Mouse (Mus musculus): ENCODE results near the gene Pitx3.
"Not testable (repeated sequence)": the region's sequence is repeated elsewhere in the genome, so short reads cannot be mapped to it uniquely, and the experiment has no call there.

The Pitx3 gene

DNA sequence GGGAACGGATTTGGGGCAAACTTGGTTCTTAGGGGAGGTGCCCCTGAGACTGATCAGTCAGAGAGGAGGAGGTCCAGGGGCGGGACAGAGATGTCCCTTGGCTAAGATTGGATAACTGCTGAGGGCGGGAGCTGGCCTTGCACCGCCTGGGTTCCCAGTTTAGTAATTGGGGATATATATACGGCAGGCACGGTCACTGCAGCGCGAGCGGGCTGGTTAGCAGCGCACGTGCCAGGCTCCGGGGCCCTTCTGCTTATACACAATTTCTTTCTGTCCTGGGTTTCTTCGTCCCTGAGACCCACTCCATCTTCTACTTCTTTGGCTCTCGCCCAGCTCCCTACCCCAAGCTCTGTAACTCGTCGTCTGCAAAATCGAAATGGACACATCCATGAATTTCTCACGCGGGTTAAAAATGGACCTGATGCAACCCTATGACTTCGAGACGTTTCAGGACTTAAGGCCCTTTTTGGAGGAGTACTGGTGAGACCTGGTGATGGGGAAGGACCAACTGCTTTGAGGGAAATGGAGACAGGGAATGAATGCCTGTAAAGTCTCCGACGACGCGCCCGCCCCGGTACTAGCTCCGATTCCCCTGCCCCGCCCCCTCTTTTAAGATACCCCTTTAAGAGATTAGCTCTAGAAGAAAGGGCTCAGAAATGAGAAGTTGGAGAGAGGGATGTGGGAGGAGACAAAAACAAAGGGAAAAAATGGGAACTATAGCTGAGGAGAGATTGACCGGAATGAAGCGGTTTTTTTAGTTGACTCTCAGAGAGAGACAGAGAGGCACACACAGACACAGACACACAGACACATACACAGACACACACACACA is 16.2 kb downstream of the Pitx3 start, which contains the start of gene Elovl3:
Gene Elovl3, plus strand, starts transcription at position 204 of the 832 bp plus-strand sequence.
- DNase-seq (ENCODE audit: low spot score): no peak

DNA sequence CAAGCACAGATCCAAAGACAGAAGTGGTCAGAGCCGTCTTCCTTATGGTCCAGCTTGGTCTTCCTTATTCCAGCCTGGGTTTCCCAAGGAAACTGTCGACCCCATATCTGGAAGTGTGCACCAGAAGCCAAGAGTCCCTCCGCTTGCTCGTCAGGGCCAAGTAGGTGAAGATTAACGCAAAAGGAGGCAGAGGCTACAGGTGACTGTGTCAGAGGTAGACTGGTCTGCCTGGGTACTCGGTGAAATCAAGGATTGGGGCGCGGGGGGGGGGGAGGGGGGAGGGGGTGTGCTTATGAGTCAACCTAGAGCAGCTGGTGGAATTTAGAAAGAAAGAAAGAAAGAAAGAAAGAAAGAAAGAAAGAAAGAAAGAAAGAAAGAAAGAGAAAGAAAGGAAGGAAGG is 16.8 kb downstream of the Pitx3 start:
- DNase-seq (ENCODE audit: low spot score): no peak

DNA sequence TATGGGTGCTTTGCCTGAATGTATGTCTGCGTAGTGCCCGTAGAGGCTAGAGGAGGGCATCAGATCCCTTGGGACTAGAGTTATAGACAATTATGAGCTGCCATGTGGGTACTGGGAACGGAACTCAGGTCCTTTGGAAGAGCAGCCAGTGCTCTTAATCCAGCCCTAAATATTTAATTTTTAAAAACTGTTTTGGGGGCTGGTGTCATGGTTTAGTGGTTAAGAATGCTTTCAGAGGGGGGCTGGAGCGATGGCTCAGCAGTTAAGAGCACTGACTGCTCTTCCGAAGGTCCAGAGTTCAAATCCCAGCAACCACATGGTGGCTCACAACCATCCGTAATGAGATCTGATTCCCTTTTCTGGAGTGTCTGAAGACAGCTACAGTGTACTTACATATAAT is 18.4 kb downstream of the Pitx3 start:
- DNase-seq (ENCODE audit: low spot score): not testable (repeated sequence)

DNA sequence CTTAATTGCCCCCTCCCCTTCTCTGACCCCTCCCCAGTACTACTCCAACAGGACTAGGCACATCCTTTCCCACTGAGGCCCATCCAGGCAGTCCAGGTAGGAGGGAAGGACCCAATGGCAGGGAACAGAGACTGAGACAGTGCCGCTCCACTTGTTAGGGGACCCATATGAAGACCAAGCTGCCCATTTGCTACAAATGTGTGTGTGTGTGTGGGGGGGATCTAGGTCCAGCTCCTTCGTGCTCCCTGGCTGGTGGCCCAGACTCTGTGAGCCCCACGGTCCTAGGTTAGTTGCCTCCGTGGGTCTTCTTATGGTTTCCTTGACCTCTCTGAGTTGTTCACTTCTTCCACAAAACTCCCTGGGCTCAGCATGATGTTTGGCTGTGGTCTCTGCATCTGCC is 21.8 kb downstream of the Pitx3 start:
- DNase-seq (ENCODE audit: low spot score): peak; percentile 30

DNA sequence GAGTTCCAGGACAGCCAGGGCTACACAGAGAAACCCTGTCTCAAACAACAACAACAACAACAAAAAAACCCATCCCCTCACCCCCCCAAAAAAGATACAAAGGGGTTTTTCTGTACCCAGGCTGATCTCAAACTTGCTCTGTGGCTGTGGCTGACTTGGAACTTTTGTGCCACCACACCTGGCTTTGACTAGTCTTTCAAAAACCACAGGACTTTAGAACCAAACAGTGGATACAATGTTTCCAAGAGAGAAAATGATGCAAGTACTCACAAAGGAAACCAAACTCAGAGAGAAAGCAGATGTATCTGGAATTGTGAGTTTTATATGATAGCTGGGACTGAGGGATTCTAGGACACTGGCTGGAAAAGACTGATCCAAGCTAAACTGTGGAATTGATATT is 23.5 kb downstream of the Pitx3 start:
- DNase-seq (ENCODE audit: low spot score): no peak

DNA sequence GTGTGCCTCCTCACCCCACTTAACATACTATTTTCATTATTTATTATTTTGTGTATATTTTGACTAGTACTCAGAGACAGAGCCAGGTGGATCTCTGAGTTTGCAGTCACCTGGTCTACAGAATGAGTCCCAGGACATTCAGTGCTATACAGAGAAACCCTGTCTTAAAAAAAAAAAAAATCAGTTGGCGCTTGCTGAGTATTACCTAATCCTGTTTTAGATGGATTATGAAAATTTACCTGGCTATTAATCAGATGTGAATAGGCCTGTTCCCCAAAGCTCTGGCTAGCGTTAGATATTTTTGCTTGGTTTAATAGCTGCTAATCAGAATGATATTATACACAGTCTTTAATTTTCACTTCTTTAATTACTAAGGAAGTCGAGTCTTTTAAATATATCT is 24.2 kb downstream of the Pitx3 start:
- no peak for DNase-seq (ENCODE audit: low spot score)

DNA sequence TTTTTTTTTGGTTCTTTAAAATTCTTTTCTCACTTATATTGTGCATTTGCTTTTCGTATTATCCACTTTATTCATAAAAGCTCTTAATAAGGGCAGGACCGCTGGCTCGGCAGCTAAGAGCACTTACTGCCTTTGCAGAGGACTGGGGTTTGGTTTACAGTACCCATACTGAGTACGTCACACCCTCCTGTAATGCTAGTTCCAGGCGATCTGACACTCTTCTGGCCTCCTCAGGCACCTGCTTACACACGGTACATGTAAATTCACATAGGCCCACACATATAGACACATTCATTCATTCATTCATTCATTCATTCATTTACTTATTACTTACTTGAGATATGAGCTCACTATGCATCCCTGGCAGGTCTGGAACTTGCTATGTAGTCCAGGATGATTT is 27.3 kb downstream of the Pitx3 start:
- DNase-seq (ENCODE audit: low spot score): no peak

DNA sequence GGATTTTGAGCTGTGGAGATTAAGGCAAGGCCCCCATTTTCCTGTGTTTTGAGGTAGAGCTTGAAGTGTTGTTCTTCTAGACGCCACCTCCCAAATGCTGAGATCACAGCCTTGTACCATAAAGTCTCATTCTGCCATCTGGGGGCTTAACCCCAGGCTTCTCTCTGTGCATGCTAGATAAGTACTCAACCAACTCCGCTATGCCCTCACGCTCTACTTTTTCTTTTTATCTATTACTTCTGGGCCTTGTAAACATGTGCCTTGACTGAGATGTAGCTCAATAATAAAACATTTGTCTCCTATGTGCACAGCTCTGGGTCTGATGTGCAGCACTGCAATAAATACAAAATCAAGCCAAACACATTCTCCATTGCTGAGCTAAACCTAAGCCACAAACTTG is 28.7 kb downstream of the Pitx3 start:
- DNase-seq (ENCODE audit: low spot score): no peak

DNA sequence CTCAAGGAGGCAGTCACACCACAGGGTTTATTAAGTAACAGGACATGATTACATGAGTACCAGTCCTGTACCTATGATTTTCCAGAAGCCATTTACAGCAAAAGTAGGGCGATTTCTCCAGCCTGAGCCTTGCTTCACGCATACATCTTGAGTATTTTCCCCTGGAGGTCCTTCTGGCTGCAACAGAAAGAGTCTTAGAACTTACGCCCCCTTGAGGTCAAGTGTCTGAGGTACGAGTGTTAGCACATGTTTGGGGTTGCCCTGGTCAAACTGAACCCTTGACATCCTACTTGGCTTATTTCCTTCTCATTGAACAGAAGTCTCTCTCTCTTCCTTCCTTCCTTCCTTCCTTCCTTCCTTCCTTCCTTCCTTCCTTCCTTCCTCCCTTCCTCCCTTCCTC is 33.5 kb downstream of the Pitx3 start:
- DNase-seq (ENCODE audit: low spot score): no peak

DNA sequence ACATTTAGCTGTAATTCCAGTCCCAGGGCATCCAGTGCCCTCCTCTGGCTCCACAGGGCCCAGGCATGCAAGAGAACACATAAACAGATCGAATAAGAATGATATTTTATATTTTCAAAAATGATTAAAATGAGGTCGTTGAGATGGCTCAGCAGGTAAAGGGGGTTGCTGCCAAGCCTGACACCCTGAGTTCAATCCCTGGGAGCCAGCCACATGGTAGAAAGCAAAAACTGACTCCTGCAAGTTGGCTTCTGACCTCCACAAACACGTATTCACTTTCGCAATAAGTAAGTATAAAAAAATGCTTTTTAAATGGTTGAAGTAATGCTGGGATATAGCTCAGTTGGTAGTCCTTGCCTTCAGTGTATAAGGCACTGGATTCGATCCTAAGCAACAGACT is 37.3 kb downstream of the Pitx3 start:
- DNase-seq (ENCODE audit: low spot score): no peak

DNA sequence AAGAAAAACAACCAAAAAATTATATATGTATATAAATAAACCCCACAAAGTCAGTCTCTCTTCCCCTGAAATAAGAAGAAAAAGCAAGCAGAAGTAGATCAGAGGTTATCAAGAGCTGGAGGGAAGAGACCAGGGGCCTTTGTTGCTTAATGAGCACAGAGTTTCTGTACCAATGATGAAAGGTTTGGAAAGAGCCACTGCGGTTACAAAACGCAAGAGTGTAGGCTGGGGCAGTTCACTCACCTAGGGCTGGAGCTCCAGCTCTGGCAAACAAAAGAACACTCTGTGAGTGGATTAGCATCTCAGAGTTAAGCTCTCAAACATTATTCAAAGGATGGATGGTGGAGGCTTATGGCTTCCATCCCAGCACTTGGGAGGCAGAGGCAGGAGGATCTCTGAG is 37.9 kb downstream of the Pitx3 start:
- no peak for DNase-seq (ENCODE audit: low spot score)

DNA sequence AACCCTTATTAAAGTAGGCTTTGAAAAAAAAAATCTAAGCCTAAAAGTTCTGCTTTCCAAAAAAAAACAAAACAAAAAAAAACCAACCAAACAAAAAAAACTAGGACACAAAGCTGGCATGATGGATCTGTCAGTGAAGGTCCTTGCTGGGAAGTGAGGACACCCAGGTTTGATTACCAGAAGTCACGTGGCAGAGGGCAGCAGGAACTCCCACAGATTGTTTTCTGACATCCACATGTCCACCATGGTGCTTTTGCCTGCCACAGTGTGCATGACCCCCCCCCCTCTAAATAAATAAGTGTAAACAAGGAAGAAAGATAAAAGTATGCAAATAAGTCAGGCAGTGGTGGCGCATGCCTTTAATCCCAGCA is 44.0 kb downstream of the Pitx3 start:
- no peak for DNase-seq (ENCODE audit: low spot score)

DNA sequence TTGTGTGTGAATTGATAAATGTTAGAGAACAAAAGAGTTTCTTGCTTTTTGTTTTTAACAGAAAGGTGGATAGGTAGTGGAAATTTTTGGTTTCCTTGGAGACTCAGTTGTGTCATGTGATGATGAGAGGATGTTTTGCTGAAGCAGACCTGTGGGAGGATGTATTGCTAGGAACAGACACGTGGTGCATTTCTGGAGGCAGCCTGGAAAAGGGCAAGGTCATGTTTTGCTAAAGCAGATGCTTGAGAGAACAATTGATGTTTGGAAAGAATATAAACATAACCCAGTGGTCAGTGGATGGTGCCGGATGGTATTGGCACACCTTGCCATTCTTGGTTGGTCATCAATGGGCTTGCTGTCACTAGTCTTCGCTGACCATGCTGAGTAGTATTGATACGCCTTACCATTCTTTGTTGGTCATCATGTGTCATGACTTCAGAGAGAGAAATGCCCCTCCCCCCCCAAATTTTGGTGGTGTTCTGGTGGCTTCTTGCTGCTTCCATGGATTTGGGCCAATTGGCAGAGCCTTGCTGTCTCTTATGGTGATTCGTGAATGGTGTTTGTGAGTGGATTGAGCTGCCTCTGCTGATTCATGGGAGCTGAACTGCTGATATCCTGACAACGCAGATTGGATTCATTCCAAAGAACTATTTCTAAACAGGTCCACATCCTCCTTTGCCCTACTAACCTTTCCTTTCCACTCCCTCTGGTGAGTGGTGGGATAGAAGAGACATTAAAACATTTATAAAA is 44.5 kb downstream of the Pitx3 start:
- no peak for DNase-seq (ENCODE audit: low spot score)

DNA sequence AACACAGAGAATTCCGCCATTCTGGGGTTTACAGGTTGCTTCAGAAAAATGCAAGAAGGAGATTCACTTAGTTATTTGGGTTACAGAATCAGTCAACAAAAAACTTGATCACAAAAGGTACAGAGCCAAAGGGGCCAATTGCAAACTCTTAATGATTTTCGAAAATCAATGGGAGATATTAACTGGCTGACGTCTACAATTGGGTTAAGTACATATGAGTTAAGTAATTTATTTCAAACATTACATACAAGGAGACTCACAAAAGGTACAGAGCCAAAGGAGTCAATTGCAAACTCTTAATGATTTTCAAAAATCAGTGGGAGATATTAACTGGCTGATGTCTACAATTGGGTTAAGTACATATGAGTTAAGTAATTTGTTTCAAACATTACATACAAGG is 48.6 kb downstream of the Pitx3 start:
- no peak for DNase-seq (ENCODE audit: low spot score)

DNA sequence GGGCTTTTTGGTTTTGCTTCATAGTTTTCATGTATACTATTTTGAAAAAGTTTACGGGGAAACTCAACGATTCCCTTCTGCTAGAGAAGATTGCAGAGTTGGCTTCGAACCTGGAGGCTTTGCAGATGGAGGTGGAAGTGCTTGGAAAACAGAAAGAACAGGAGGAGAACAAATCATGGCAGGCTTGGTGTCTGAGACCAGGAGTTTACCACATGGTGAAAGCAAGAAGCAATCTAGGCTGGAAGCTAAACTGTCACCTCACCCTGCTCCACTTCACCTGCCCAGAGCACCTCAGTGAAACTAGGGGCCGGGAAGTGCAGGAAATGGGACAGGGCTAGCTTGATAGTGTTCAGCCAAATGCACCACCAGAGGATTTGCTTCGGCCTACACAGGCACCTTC is 51.7 kb downstream of the Pitx3 start:
- DNase-seq (ENCODE audit: low spot score): no peak

DNA sequence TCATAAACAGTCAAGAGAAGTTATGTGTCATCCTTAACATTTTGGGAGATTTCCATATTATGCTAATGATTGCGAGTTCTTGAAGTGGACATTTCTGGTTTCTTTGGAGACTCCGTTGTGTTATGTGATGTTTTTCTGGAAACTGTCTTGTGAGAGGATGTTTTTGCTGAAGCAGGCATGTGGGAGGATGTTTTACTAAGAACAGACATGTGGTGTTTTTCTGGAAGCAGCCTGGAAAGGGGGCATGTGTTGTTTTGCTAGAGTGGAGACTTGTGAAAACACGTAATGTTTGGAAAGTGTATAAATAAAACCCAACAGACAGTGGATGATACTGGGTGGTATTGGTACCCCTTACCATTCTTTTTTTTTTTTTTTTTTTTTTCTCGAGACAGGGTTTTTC is 52.8 kb downstream of the Pitx3 start:
- no peak for DNase-seq (ENCODE audit: low spot score)

DNA sequence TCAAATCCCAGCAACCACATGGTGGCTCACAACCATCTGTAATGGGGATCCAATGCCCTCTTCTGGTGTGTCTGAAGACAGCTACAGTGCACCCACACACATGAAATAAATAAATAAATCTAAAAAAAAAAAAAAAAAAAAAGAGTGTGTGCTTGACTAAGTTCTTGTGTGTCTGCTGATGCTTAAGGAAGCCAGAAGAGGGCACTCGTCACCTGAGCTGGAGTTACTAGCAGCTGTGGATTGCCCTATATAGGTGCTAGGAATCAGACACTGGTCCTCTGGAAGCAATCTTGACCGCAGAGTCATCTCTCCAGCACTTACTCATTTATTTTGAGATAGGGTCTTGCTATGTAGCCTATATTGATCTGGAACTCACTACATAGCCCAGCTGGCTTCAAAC is 54.0 kb downstream of the Pitx3 start:
- no peak for DNase-seq (ENCODE audit: low spot score)

DNA sequence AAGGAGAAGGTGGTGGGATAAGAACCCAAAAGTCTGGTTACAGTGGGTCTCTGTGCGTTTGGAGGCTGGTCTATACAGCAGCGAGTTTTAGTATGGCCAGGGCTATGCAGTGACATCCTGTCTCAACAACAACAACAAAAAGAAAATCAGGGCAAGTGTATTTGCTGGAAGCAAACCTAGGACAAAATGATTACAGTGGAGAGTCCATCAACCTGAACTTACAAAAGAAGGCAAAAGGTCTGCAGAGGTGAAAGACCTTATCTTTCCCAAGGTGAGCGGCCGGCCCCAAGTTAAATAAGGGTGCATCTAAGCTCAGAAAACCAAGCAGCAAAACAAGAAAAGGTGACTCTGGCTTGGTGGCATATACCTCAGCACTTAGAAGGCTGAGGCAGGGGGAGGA is 56.5 kb downstream of the Pitx3 start:
- DNase-seq (ENCODE audit: low spot score): no peak

DNA sequence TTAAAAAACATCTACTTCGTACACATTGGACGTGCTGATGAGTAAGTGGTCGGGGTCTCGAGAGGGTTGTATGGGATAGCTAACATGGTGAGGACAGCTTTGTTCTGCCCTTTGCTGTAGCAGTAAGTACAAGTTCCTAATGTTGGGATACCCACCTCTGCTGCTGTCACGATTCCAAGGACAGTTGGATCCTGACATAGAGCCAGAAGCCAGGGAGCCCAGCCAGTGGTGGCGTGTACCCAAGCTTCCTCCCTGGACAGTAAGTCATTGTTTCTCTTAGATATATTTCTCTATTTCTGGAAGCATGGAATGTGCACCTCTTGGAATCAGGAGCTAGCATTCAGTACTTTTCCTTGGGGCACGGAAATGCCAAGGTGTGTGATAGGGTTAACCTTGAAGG is 60.3 kb downstream of the Pitx3 start:
- DNase-seq (ENCODE audit: low spot score): peak; percentile 77

DNA sequence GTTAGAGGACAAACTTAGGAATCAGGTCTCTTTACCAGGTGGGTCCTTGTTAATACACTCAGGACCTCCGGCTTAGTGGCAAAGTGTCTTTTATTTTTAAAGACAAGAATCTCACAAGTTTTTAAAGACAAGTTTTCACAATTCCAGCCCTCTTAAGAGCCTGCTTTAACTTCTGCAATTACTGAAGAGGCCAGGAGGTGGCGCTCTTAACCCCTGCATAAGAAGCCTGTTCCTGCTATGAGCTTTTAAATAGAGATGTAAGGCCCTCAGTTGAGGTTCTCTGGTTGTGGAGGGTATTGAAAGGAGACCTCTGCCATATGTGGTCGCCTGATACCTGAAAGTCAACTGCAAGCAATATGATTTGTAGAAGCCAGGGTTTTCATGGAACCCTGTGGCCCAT is 61.8 kb downstream of the Pitx3 start:
- peak; percentile 76 for DNase-seq (ENCODE audit: low spot score)

Data from testis, postnatal 10 days (tissue).